Mouse (Mus musculus): ENCODE measurements at regions not wholly inside any gene's neighbourhood (a gene's known extent, or its start where the extent isn't known, plus 50 kb on each side); places are given as distances from the start of the nearest gene placed in this dataset.
"Not testable (repeated sequence)": the region's sequence is repeated elsewhere in the genome, so short reads cannot be mapped to it uniquely, and the experiment has no call there.

DNA sequence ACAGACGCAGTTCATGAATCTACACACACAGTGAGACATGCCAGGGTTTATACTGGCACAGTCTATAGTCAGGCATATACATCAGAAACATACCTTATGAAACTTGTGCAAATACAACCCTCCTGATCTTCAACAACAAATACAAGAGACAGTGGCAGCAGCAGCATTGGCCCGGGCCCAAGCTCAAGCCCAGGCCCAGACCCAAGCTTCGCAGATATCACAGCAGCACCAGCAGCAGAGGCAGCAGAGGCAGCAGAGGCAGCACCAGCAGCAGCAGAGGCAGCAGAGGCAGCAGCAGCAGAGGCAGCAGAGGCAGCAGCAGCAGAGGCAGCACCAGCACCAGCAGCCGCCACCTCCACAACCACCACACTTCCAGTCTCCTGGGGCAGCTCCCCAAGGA is 80.0 kb downstream of the Samd9l start:
- DNase-seq (ENCODE audit: low spot score), result no peak

GRCm38 (mm10) chr6:3307598-3308220 is 91.7 kb downstream of the Samd9l start:
- peak; percentile 79 for DNase-seq (ENCODE audit: low spot score)

DNA sequence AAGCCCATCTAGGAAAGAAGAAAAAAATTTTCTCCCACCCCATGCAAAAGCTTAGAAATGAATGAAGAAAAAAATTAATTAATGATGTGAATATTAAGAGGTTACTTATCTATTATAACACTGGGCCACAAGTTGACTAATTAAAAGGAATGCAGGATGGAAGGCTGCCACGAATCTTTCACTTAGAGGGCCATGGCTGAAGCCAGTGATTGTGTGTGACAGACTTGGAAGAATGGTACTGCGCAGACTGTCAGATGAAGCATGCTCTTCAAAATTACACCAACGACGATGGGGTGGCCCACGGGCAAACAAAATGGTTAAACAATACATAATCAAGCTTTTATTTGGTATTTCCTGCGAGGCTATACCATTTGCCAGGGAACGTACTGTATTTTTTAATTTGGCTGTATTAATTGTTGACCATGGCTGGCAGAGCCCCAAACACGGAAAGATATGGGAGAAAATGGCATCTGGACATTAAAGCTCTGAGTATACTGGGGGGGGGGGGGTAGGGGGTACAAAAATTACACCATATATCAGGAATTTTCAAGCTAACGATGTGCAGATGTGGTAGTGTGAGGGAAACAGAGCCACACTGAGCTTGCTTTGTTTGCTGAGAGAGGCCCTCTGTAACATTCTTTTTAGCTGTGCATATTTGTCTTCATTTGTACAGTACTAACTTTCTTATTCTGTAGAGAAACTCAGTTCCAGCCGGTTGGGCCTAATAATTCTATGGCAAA is 94.3 kb downstream of the Samd9l start:
- not testable (repeated sequence) for DNase-seq (ENCODE audit: low spot score)

- not testable (repeated sequence) for DNase-seq (ENCODE audit: low spot score)
Observed at GRCm38 (mm10) chr6:3293316-3293715, 106.1 kb downstream of the Samd9l start.

DNA sequence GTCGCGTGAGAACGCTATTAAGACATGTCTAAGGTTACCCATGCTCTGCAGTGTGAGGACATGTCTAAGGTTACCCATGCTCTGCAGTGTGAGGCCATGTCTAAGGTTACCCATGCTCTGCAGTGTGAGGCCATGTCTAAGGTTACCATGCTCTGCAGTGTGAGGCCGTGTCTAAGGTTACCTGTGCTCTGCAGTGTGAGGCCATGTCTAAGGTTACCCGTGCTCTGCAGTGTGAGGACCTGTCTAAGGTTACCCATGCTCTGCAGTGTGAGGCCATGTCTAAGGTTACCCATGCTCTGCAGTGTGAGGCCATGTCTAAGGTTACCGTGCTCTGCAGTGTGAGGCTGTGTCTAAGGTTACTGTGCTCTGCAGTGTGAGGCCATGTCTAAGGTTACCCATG is 107.4 kb downstream of the Samd9l start:
- not testable (repeated sequence) for DNase-seq (ENCODE audit: low spot score)

- not testable (repeated sequence) for DNase-seq (ENCODE audit: low spot score)
Observed at GRCm38 (mm10) chr6:3268726-3269125, 130.6 kb downstream of the Samd9l start.

GRCm38 (mm10) chr6:3265477-3265876 is 133.9 kb downstream of the Samd9l start:
- not testable (repeated sequence) for DNase-seq (ENCODE audit: low spot score)
